Mouse (Mus musculus) yolk sac, embryonic 10.5 days (tissue): ENCODE measurements around the gene Hist1h2ab.

Experiments
- DNase-seq: peaks from one replicate; pipeline ENCODE4 v3.0.0-alpha.2; 2017; ENCODE audit warnings: low spot score

Gene Hist1h2ab

GRCm38 (mm10) chr13:23738041-23738440 is 12.9 kb upstream of the Hist1h2ab start:
- peak; percentile 36 for DNase-seq

GRCm38 (mm10) chr13:23738677-23739068 is 12.3 kb upstream of the Hist1h2ab start, which contains the start of gene Hist1h1c:
Hist1h1c (plus strand) TSS chr13:23738808.
- peak; percentile 97 for DNase-seq

DNA sequence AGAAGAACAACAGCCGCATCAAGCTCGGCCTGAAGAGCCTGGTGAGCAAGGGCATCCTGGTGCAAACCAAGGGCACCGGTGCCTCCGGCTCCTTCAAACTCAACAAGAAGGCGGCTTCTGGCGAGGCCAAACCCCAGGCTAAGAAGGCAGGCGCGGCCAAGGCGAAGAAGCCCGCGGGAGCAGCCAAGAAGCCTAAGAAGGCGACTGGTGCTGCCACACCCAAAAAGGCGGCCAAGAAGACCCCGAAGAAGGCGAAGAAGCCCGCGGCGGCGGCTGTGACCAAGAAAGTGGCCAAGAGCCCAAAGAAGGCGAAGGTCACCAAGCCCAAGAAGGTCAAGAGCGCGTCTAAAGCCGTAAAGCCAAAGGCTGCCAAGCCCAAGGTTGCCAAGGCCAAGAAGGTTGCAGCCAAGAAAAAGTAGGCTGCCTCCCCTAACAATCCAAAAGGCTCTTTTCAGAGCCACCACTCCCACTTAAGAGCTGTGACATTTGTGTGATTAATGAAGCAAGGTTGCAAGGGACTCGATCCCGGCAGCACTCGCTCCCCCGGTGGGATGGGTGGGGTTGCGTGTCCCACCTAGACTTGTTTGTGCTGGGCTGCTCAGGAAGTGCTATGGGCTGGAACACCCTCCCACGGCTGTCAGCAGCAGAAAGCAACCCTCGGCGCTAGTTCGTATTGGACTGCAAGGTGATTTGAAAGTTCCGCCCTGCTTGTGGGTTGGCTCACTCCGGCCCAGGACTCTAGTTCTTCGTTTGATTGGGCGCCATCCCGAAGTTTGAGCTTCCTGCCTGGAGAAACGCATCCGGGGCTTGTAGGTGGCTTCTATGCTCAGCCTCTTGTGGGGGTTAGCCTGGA is 11.6 kb upstream of the Hist1h2ab start:
- peak; percentile 97 for DNase-seq

- no peak for DNase-seq
Observed at GRCm38 (mm10) chr13:23739922-23740252, 11.0 kb upstream of the Hist1h2ab start.

DNA sequence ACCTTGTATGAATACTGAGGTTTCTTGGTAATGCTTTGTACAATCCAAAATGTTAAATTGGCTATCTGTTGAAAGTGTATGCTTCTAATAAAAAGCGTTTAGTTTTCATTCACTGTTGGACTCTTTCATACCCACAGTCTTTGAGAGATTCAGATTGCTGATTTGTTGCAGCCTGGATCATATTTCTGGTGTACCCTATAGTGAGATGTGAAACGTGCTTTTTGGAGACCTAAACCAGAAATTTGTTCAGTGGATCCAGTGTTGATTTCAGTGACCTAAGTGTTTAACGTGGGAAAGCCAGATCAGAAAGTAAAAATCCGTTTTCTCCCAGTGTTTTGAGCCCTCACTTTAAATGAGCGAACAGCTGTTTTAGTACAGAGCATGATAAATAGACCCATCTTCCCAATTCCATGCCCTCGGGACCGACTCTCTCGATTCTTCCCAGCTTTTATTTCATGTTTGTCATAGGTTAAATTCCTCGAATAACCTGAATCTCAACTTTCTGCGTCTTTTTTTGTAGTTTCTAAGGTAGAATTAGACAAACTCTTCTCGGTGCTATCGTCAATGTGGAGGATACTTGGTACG is 10.6 kb upstream of the Hist1h2ab start:
- peak; percentile 41 for DNase-seq

GRCm38 (mm10) chr13:23740910-23741309 is 10.0 kb upstream of the Hist1h2ab start:
- DNase-seq: no peak

DNA sequence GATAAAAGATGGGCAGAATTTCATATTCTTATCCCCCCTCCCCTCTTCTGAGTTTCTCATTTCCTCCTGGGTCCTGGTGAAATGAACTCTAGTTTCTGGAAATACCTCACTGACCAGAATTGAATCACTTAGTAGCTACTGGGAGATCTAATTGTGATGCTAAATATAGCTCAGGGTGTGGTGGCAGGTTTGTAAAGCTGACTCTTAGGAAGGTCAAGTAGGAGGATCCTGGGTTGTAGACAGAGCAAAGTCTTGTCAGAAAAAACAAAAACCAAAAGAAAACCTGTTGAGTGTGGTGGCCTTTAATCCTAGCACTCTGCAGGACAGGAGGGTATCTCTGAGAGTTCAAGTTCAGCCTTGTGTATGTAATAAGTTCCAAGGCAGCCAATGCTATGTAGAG is 8.9 kb upstream of the Hist1h2ab start:
- DNase-seq: no peak

DNA sequence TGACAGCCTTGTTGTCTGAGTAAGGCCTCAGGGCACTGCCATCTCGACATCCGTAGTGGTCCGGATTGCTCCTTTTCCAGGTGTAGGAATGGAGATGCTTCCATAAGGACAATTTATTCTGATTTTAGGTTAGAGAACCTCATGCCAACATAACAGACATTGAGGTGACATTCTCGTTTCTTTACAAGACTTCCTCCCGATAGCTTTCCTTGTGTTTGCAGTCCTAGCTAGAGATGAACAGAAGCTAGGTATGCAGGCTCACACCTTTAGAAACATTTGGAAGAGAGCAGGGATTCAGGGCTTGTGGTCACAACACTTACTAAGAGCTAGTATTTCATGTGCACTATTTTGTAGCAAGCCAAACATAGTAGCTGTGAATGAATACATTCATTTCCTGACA is 7.7 kb upstream of the Hist1h2ab start:
- no peak for DNase-seq

- no peak for DNase-seq
Observed at GRCm38 (mm10) chr13:23743963-23744362, 7.0 kb upstream of the Hist1h2ab start.

DNA sequence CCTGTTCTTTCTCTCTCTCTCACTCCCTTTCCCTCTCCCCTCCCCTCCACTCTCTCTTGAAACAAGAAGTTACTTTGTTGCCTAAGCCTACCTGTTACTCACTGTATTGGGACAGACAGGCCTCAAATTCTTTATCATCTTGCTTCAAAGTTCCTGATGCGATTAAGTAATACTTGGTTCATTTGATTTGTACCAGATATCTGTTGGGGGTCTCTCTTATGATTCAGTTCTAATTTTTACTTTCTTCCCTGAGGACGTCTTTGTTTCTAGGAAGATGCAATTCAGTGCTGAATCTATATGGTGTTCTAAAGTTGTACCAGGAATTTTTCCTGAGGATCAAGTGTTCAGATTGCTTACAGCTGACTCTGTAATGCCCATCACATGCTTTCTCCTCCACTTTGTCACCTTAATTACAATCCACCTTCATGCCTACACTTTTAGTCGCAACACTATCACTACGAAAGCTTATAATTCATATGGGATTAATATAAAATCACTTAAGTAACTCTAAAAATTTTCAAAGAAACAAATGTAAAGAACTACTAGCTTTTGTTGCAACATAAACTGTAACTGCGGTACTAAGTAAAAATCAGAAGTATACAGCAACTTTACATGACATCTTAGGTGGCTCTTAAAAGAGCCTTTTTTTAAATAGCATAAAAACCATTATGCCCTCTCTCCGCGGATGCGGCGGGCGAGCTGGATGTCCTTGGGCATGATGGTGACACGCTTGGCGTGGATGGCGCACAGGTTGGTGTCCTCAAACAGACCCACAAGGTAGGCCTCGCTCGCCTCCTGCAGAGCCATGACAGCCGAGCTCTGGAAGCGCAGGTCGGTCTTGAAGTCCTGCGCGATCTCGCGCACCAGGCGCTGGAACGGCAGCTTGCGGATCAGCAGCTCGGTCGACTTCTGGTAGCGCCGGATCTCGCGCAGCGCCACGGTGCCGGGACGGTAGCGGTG is 6.2 kb upstream of the Hist1h2ab start:
- peak; percentile 47 for DNase-seq

DNA sequence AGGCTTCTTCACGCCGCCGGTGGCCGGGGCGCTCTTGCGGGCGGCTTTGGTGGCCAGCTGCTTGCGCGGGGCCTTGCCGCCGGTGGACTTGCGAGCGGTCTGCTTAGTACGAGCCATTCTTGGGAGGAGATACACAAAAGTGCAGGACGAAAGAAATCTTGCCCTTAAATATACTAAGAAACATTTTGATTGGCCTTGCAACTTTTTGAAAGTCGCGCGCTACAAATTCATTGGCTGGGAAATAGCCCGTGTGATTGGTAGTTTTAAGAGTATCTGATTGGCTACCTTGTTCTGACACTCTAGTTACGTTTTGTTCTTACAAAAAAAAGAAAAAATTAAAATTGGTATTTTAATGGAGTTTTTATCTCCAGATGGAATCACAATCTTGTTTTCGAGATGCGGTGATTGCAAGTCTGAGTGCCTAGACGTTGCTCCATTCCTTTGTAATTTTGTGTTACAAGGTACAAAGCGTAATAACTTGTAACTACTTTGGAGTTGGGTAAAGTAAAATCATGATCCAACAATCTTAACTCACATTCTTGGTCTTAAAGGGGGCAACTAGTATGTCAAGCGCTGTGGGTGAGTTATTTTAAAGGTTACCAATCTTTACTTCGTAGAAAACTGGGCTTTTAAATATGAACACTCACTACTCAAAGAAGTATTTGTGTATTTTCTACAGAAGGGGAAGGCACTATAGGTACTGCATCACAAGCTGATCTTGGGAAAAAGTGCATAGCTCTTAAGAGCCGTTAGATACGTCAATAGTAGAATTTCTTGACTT is 5.4 kb upstream of the Hist1h2ab start, which contains the start of gene Hist1h3c:
Gene Hist1h3c, minus strand, starts transcription at position 222 of the 781 bp plus-strand sequence.
- DNase-seq: peak; percentile 93

DNA sequence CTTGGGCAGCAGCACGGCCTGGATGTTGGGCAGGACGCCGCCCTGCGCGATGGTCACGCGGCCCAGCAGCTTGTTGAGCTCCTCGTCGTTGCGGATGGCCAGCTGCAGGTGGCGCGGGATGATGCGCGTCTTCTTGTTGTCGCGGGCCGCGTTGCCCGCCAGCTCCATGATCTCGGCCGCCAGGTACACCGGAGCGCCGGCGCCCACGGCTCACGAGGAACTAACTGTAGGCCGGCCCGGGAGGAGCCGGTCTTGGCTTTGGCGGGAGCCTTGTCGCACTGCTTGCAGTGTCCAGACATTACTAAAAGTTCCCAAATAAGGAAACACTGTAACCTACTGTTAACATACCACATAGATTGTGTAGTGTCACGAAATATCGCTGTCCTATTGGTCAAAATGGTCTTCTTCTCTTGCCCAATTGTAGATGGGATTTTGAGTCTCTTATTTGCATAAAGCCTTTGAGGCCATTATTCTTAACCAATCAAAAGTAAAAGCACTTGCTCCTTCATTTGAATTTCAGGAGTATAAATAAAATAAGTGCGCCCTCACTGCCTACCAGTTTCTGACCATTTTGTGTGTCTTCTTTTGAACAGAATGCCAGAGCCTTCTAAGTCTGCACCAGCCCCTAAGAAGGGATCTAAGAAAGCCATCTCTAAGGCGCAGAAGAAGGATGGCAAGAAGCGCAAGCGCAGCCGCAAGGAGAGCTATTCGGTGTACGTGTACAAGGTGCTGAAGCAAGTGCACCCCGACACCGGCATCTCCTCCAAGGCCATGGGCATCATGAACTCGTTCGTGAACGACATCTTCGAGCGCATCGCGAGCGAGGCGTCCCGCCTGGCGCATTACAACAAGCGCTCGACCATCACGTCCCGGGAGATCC is 4.5 kb upstream of the Hist1h2ab start, which contains the start of gene Hist1h2bb:
Gene Hist1h2bb, plus strand, starts transcription at position 534 of the 880 bp plus-strand sequence.
- DNase-seq: peak; percentile 93

DNA sequence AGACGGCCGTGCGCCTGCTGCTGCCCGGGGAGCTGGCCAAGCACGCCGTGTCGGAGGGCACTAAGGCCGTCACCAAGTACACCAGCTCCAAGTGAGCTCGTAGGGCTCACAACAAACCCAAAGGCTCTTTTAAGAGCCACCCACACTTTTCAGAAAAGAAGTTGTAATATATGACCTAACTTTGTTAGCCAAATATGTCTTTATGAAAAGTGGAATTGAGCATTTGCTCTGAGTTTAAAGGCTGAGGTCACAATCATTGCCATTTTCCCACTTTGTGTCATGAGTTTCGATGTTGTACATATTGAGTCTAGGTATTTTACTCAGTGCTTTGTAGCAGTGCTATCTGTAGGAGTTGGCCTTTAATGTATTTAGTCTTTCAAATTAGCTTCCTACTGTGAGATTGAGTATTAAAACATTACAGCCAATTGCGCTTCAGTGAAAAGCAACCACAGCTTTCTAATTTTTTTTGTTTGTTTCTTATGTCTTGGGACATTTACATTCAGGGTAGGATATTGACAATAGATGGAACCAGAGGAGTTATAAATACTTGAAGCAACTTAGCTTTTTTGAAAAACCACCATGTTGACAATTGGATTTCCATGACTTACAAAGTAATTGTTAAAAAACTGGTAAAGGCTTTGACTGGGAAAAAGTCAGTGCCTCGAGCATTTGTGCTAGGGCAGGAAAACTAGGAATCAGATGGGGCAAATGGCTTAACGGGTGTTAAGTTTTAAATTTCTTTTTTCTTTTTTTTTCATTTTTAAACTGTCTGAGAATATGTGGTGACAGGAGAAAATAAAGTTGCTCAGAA is 3.6 kb upstream of the Hist1h2ab start:
- DNase-seq: peak; percentile 54

GRCm38 (mm10) chr13:23747892-23748288 is 3.0 kb upstream of the Hist1h2ab start:
- DNase-seq: peak; percentile 55

GRCm38 (mm10) chr13:23749563-23750121 is 1.3 kb upstream of the Hist1h2ab start:
- no peak for DNase-seq

DNA sequence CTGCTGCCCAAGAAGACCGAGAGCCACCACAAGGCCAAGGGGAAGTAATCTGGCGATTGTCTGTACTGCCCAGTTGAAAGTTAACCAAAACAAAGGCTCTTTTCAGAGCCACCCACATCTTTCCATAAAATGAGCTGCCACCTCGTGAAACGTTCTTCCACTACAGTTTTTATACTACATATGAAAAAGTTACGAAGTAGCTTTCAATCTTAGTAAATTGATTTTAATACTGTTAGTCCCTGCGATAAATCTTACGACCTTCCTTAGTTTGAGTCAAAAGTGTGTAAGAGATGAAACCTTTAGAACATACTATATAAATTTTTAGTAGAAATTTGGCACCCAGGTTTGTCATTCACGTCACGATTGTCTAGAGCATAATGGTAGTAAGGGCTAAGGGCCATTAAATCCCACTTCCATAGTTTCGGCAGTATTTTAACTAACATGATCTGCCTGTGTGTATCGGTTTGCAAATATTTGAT is 591 bp downstream of the Hist1h2ab start:
- peak; percentile 57 for DNase-seq

GRCm38 (mm10) chr13:23752067-23752741 is 1.3 kb downstream of the Hist1h2ab start, which contains the start of gene Hist1h3b:
Hist1h3b (plus strand) TSS chr13:23752267.
- DNase-seq: peak; percentile 94

GRCm38 (mm10) chr13:23752742-23753172 is 1.8 kb downstream of the Hist1h2ab start:
- DNase-seq: peak; percentile 45
